ENCODE assay signal across 12 mouse cellular contexts in the genomic region with DNA sequence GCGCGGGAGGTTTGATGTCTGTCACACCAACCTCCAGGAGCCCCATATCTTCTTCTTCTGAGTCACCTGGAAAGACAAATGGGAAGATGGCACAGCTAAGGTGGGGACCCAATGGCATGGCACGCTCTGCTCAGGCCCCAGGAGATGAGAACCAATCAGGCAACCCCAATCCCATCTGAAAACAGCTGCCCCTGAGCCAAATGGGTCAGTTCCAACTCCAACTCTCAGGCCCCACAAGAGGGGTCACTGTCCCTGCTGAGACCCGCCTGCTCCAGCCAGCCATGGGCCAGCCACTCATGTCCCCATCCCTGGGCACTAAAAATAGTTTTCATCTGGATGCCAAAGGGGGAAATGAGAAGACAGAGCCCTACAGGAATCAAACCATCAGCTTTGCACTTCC.
DNase-seq lines count a peak whose midpoint lies in the region; ATAC-seq lines count a peak whose summit lies in the region.
"Had no signal": no experiment of that assay in that cellular context is flagged by ENCODE, and none has a peak within 500 bp of the region (broad histone marks: within the 10 kb centered on the region; RNA-seq: fewer than 3 reads in every experiment).

No protein-coding gene starts in this region.

- peaks cover 8% of the 10 kb centered on the region for H3K4me1 ChIP-seq in forebrain, embryonic 10.5 days
- H3K4me1 ChIP-seq in forebrain, embryonic 11.5 days (replicated peaks; ENCODE audit: control insufficient read depth, insufficient read depth, low read length) = no peaks in the 10 kb centered on the region
- peaks cover 25% of the 10 kb centered on the region for H3K4me1 ChIP-seq in liver, embryonic 16.5 days (ENCODE audit: control insufficient read depth, low read depth, low read length)
- H3K4me1 ChIP-seq in brown adipose tissue, adult 24 weeks (ENCODE audit: control insufficient read depth, insufficient read depth, insufficient read length, low read length) = peaks cover 3% of the 10 kb centered on the region; the same call in 1 of the 2 replicates
- peaks cover 6% of the 10 kb centered on the region; the same call in 1 of the 2 replicates for H3K4me1 ChIP-seq in intestine, embryonic 15.5 days (replicated peaks)
- H3K4me1 ChIP-seq: midbrain, embryonic 13.5 days had no signal

- H3K4me3 ChIP-seq in forebrain, embryonic 10.5 days = no peak overlapping the region
- H3K4me3 ChIP-seq in forebrain, embryonic 11.5 days (ENCODE audit: low read depth, low read length) = no peak overlapping the region
- no peak overlapping the region for H3K4me3 ChIP-seq in liver, embryonic 16.5 days (ENCODE audit: low read depth, low read length)
- H3K4me3 ChIP-seq in brown adipose tissue, adult 24 weeks (ENCODE audit: insufficient read depth, low read depth, low read length) = peak overlapping the region; percentile 51
- no peak overlapping the region for H3K4me3 ChIP-seq in intestine, embryonic 15.5 days (replicated peaks)
- H3K4me3 ChIP-seq: midbrain, embryonic 13.5 days had no signal

- WGBS in forebrain, embryonic 10.5 days = 95% methylated on average over 4 of the region's 4 CpGs
- 93% methylated on average over 4 of the region's 4 CpGs for WGBS in forebrain, embryonic 11.5 days
- WGBS in liver, embryonic 16.5 days (ENCODE audit: insufficient replicate concordance) = 73% methylated on average over 4 of the region's 4 CpGs
- WGBS in intestine, embryonic 15.5 days = 91% methylated on average over 4 of the region's 4 CpGs

- 0 out of 2 replicates have a peak overlapping the region, but pooled peaks have one; percentile 22 for H3K27ac ChIP-seq in forebrain, embryonic 10.5 days
- H3K27ac ChIP-seq in forebrain, embryonic 11.5 days (ENCODE audit: low read depth, low read length) = no peak overlapping the region
- H3K27ac ChIP-seq in liver, embryonic 16.5 days (ENCODE audit: low read length) = no peak overlapping the region
- peak overlapping the region; percentile 75 for H3K27ac ChIP-seq in brown adipose tissue, adult 24 weeks (replicated peaks; ENCODE audit: low read depth, low read length)
- no peak overlapping the region for H3K27ac ChIP-seq in intestine, embryonic 15.5 days
- H3K27ac ChIP-seq: midbrain, embryonic 13.5 days had no signal

- H3K9ac ChIP-seq in forebrain, embryonic 11.5 days (ENCODE audit: low read length) = no peak overlapping the region
- H3K9ac ChIP-seq in liver, embryonic 16.5 days (ENCODE audit: low read depth, low read length) = no peak overlapping the region
- H3K9ac ChIP-seq in intestine, embryonic 15.5 days = no peak overlapping the region
- H3K9ac ChIP-seq: midbrain, embryonic 13.5 days had no signal

- intact Hi-C loops in heart, postnatal 36 days (cut with DNase I) = loop anchor here (5.0 kb wide), 1 partner anchor 36 kb away; no protein-coding TSS in a partner anchor

- no peaks in the 10 kb centered on the region for H3K27me3 ChIP-seq in forebrain, embryonic 10.5 days (ENCODE audit: poor library complexity, severe bottlenecking)
- H3K27me3 ChIP-seq in forebrain, embryonic 11.5 days (ENCODE audit: control insufficient read depth, insufficient read depth, low read length) = no peaks in the 10 kb centered on the region
- no peaks in the 10 kb centered on the region for H3K27me3 ChIP-seq in liver, embryonic 16.5 days (ENCODE audit: control insufficient read depth, insufficient read depth, low read depth, low read length)
- H3K27me3 ChIP-seq in intestine, embryonic 15.5 days (replicated peaks) = no peaks in the 10 kb centered on the region
- H3K27me3 ChIP-seq: midbrain, embryonic 13.5 days; Patski had no signal

- no peak for ATAC-seq in forebrain, embryonic 11.5 days (replicated peaks; ENCODE audit: low FRiP score)
- no peak for ATAC-seq in liver, embryonic 16.5 days (ENCODE audit: low read depth)
- ATAC-seq in intestine, embryonic 15.5 days = no peak
- ATAC-seq: midbrain, embryonic 13.5 days; Patski had no signal

- no peaks in the 10 kb centered on the region for H3K9me3 ChIP-seq in forebrain, embryonic 10.5 days
- H3K9me3 ChIP-seq in forebrain, embryonic 11.5 days (ENCODE audit: control insufficient read depth, low read length) = no peaks in the 10 kb centered on the region
- H3K9me3 ChIP-seq in liver, embryonic 16.5 days (replicated peaks; ENCODE audit: control insufficient read depth, low read length) = no peaks in the 10 kb centered on the region
- H3K9me3 ChIP-seq in intestine, embryonic 15.5 days = no peaks in the 10 kb centered on the region
- H3K9me3 ChIP-seq: midbrain, embryonic 13.5 days had no signal

- H3K4me2 ChIP-seq in forebrain, embryonic 11.5 days (ENCODE audit: low read depth, low read length, severe bottlenecking) = no peak overlapping the region
- H3K4me2 ChIP-seq in liver, embryonic 16.5 days (ENCODE audit: low read depth, low read length) = peak overlapping the region; percentile 2; the same call in 1 of the 2 replicates
- no peak overlapping the region for H3K4me2 ChIP-seq in intestine, embryonic 15.5 days (replicated peaks)
- H3K4me2 ChIP-seq: midbrain, embryonic 13.5 days had no signal

- DNase-seq in forebrain, embryonic 10.5 days (ENCODE audit: extremely low spot score, low spot score) = no peak
- no peak for DNase-seq in forebrain, embryonic 11.5 days (ENCODE audit: low spot score)
- no peak for DNase-seq in liver
- peak; percentile 21 to 29 for DNase-seq in heart, postnatal 36 days
- no peak for DNase-seq in thymus, postnatal 14 days
- DNase-seq: cerebellum, adult 11-12 months; right cerebral cortex, postnatal 4 days had no signal

- peaks cover 100% of the 10 kb centered on the region for H3K36me3 ChIP-seq in forebrain, embryonic 10.5 days (replicated peaks)
- H3K36me3 ChIP-seq in forebrain, embryonic 11.5 days (ENCODE audit: control insufficient read depth, insufficient read depth, low read length) = peaks cover 5% of the 10 kb centered on the region; the same call in 1 of the 2 replicates
- H3K36me3 ChIP-seq in liver, embryonic 16.5 days (ENCODE audit: control insufficient read depth, insufficient read depth) = no peaks in the 10 kb centered on the region; the same call in 1 of the 2 replicates
- H3K36me3 ChIP-seq in intestine, embryonic 15.5 days = peaks cover 20% of the 10 kb centered on the region

Comparison
In these comparisons a context has a peak if more than half of its experiments do, and no peak if none do; other contexts are left out.
1. H3K27ac ChIP-seq: peak in forebrain, embryonic 10.5 days (single experiment) and brown adipose tissue, adult 24 weeks (single experiment); none in forebrain, embryonic 11.5 days (single experiment), liver, embryonic 16.5 days (single experiment) and intestine, embryonic 15.5 days (single experiment).
2. DNase-seq: peak in heart, postnatal 36 days (2 of 2); none in forebrain, embryonic 10.5 days (single experiment), forebrain, embryonic 11.5 days (single experiment), liver (single experiment) and thymus, postnatal 14 days (single experiment).